Mouse (Mus musculus) heart, embryonic 10.5 days (tissue): Measurements from ENCODE around the gene Clasp1. TPM values are rescaled to one million over a fixed set of nuclear protein-coding genes. Genes with fewer than 3 reads are reported as not detected.
A peak's percentile ranks its signal among the peaks of the same experiment; 100 is the strongest.
"Not testable (repeated sequence)": the region's sequence is repeated elsewhere in the genome, so short reads cannot be mapped to it uniquely, and the experiment has no call there.

Experiments
- DNase-seq: peaks from one replicate; pipeline ENCODE4 v3.0.0-alpha.2; 2017; ENCODE audit warnings: low spot score
- H3K27ac ChIP-seq: fragments of 300-500 bp; sonication (generic); 2 replicates; pipeline ENCODE4 v1.5.1; 2016; ENCODE audit warnings: mild to moderate bottlenecking
- H3K27me3 ChIP-seq: fragments of 300-500 bp; sonication (generic); 2 replicates; pipeline ENCODE4 v1.6.1; 2016; ENCODE audit warnings: mild to moderate bottlenecking; ENCODE audit not compliant: poor library complexity, insufficient read depth, severe bottlenecking
- H3K36me3 ChIP-seq: fragments of 300-500 bp; sonication (generic); 2 replicates; pipeline ENCODE4 v1.6.1; 2016; ENCODE audit warnings: mild to moderate bottlenecking, moderate library complexity
- H3K4me1 ChIP-seq: fragments of 300-500 bp; sonication (generic); 2 replicates; pipeline ENCODE4 v1.6.1; 2016; ENCODE audit warnings: mild to moderate bottlenecking
- H3K4me3 ChIP-seq: fragments of 300-500 bp; sonication (generic); 2 replicates; pipeline ENCODE4 v1.5.1; 2016; ENCODE audit warnings: mild to moderate bottlenecking, moderate library complexity
- H3K9me3 ChIP-seq: fragments of 300-500 bp; sonication (generic); 2 replicates; pipeline ENCODE4 v1.6.1; 2016; ENCODE audit warnings: mild to moderate bottlenecking, moderate library complexity
- WGBS: fragments of 180-500 bp; shearing (Covaris S2); methylation state at CpG from one replicate; pipeline ENCODE4 v1.1.7; 2016; 5-methylcytosine and 5-hydroxymethylcytosine counted together
- polyA plus RNA-seq: library from polyadenylated mRNA; unstranded; fragments of >200 nt; fragmentation: Nextera tagmentation; extraction: Ambion mirVana; gene quantifications from 2 replicates; pipeline ENCODE4 v1.2.1, GENCODE M21; 2016

Clasp1 gene
- polyA plus RNA-seq, 1 experiment from 2014 or later: 72.3 TPM

GRCm38 (mm10) chr1:118592933-118593332 is 204.1 kb downstream of the Clasp1 start:
- DNase-seq: no peak
- 78% methylated on average over 4 of the region's 4 CpGs for WGBS
- no peaks in the 10 kb centered on the region for H3K27me3 ChIP-seq
- H3K36me3 ChIP-seq: peaks cover 80% of the 10 kb centered on the region
- H3K4me1 ChIP-seq: peaks cover 24% of the 10 kb centered on the region
- H3K9me3 ChIP-seq: no peaks in the 10 kb centered on the region
- H3K27ac ChIP-seq: no peak overlapping the region
- no peak overlapping the region for H3K4me3 ChIP-seq

- Histone ChIP-seq H3K4me1 (peaks cover 24% of the 10 kb centered on the region), H3K4me3 (no peak overlapping the region), H3K36me3 (peaks cover 87% of the 10 kb centered on the region), H3K27me3 (no peaks in the 10 kb centered on the region), H3K9me3 (no peaks in the 10 kb centered on the region), H3K27ac (no peak overlapping the region)
- no peak for DNase-seq
- WGBS: 30% methylated on average over 2 of the region's 2 CpGs
Observed at GRCm38 (mm10) chr1:118595395-118595794, 206.5 kb downstream of the Clasp1 start.

- Histone ChIP-seq H3K27me3 (no peaks in the 10 kb centered on the region), H3K36me3 (peaks cover 88% of the 10 kb centered on the region), H3K4me3 (no peak overlapping the region), H3K4me1 (peaks cover 24% of the 10 kb centered on the region), H3K9me3 (no peaks in the 10 kb centered on the region), H3K27ac (no peak overlapping the region)
- DNase-seq: no peak
- 90% methylated on average over 2 of the region's 2 CpGs for WGBS
Observed at GRCm38 (mm10) chr1:118597475-118598213, 208.8 kb downstream of the Clasp1 start.

- no peak for DNase-seq
- Histone ChIP-seq H3K36me3 (peaks cover 90% of the 10 kb centered on the region), H3K27me3 (no peaks in the 10 kb centered on the region), H3K4me1 (peaks cover 24% of the 10 kb centered on the region), H3K27ac (no peak overlapping the region), H3K9me3 (no peaks in the 10 kb centered on the region), H3K4me3 (no peak overlapping the region)
- 85% methylated on average over 3 of the region's 3 CpGs for WGBS
Observed at GRCm38 (mm10) chr1:118598339-118598738, 209.5 kb downstream of the Clasp1 start.

GRCm38 (mm10) chr1:118613631-118614183 is 224.8 kb downstream of the Clasp1 start:
- H3K4me1 ChIP-seq: no peaks in the 10 kb centered on the region
- H3K27me3 ChIP-seq: no peaks in the 10 kb centered on the region

GRCm38 (mm10) chr1:118621055-118621454 is 232.2 kb downstream of the Clasp1 start:
- not testable (repeated sequence) for H3K4me3 ChIP-seq, H3K9me3 ChIP-seq, H3K27ac ChIP-seq, DNase-seq, H3K36me3 ChIP-seq, H3K4me1 ChIP-seq
- peaks cover 20% of the 10 kb centered on the region for H3K27me3 ChIP-seq
- 76% methylated on average over 5 of the region's 5 CpGs for WGBS

More at GRCm38 (mm10) chr1:118613631-118614183, 224.8 kb downstream of the Clasp1 start:
- H3K36me3 ChIP-seq: peaks cover 19% of the 10 kb centered on the region
- 82% methylated on average over 3 of the region's 3 CpGs for WGBS
- H3K9me3 ChIP-seq: no peaks in the 10 kb centered on the region
- no peak overlapping the region for H3K4me3 ChIP-seq
- no peak for DNase-seq
- no peak overlapping the region for H3K27ac ChIP-seq

- Histone ChIP-seq H3K36me3 (no peaks in the 10 kb centered on the region), H3K4me3 (no peak overlapping the region), H3K27me3 (peaks cover 38% of the 10 kb centered on the region), H3K4me1 (peaks cover 17% of the 10 kb centered on the region), H3K9me3 (no peaks in the 10 kb centered on the region), H3K27ac (no peak overlapping the region)
- DNase-seq: no peak
- WGBS: 44% methylated on average over 3 of the region's 3 CpGs
Observed at GRCm38 (mm10) chr1:118622857-118623256, 234.0 kb downstream of the Clasp1 start.

GRCm38 (mm10) chr1:118625461-118625860 is 236.6 kb downstream of the Clasp1 start:
- WGBS: 44% methylated on average over 6 of the region's 6 CpGs
- no peak for DNase-seq

GRCm38 (mm10) chr1:118625921-118626320 is 237.1 kb downstream of the Clasp1 start:
- no peaks in the 10 kb centered on the region for H3K36me3 ChIP-seq
- no peak for DNase-seq
- peaks cover 63% of the 10 kb centered on the region for H3K27me3 ChIP-seq
- H3K4me3 ChIP-seq: no peak overlapping the region
- no peak overlapping the region; the same call in 1 of the 2 replicates for H3K27ac ChIP-seq
- 29% methylated on average over 2 of the region's 2 CpGs for WGBS
- H3K4me1 ChIP-seq: peaks cover 21% of the 10 kb centered on the region
- H3K9me3 ChIP-seq: no peaks in the 10 kb centered on the region

More at GRCm38 (mm10) chr1:118625461-118625860, 236.6 kb downstream of the Clasp1 start:
- peaks cover 21% of the 10 kb centered on the region for H3K4me1 ChIP-seq
- no peak overlapping the region for H3K4me3 ChIP-seq
- no peaks in the 10 kb centered on the region for H3K36me3 ChIP-seq
- no peak overlapping the region; the same call in 1 of the 2 replicates for H3K27ac ChIP-seq
- no peaks in the 10 kb centered on the region for H3K9me3 ChIP-seq
- H3K27me3 ChIP-seq: peaks cover 58% of the 10 kb centered on the region

- no peak for DNase-seq
- Histone ChIP-seq H3K27ac (no peak overlapping the region), H3K9me3 (no peaks in the 10 kb centered on the region), H3K4me1 (peaks cover 21% of the 10 kb centered on the region), H3K4me3 (no peak overlapping the region), H3K27me3 (peaks cover 63% of the 10 kb centered on the region), H3K36me3 (no peaks in the 10 kb centered on the region)
- WGBS: 66% methylated on average over 2 of the region's 2 CpGs
Observed at GRCm38 (mm10) chr1:118626452-118626851, 237.6 kb downstream of the Clasp1 start.

- peaks cover 21% of the 10 kb centered on the region for H3K4me1 ChIP-seq
- no peaks in the 10 kb centered on the region for H3K36me3 ChIP-seq
- H3K9me3 ChIP-seq: no peaks in the 10 kb centered on the region
- H3K27me3 ChIP-seq: peaks cover 57% of the 10 kb centered on the region
- under 1% methylated on average over 48 of the region's 48 CpGs for WGBS
- peak; percentile 92 for DNase-seq
- peak within 1 kb of the TSS; percentile 72 for H3K4me3 ChIP-seq
- H3K27ac ChIP-seq: peak within 1 kb of the TSS; percentile 64
Observed at GRCm38 (mm10) chr1:118627781-118628464, 239.1 kb downstream of the Clasp1 start, which contains the start of gene Tfcp2l1. Gene Tfcp2l1 (plus strand): TSS chr1:118627945.

- Histone ChIP-seq H3K9me3 (no peaks in the 10 kb centered on the region), H3K27ac (no peak overlapping the region), H3K4me1 (no peaks in the 10 kb centered on the region), H3K4me3 (no peak overlapping the region), H3K27me3 (peaks cover 19% of the 10 kb centered on the region; the same call in 1 of the 2 replicates), H3K36me3 (no peaks in the 10 kb centered on the region)
- no peak for DNase-seq
- 75% methylated on average over 4 of the region's 4 CpGs for WGBS
Observed at GRCm38 (mm10) chr1:118633415-118633980, 244.6 kb downstream of the Clasp1 start.
